Mouse (Mus musculus) liver, embryonic 16.5 days (tissue): Measurements from ENCODE around the gene Arl11. TPM values are rescaled to one million over a fixed set of nuclear protein-coding genes. Genes with fewer than 3 reads are reported as not detected.
A peak's percentile ranks its signal among the peaks of the same experiment; 100 is the strongest.

Experiments used
- ATAC-seq: fragments of 200-750 bp; cut with Nextera tagmentation; 2 replicates; pipeline ENCODE4 v1.8.0; 2017; ENCODE audit warnings: low read depth, mild to moderate bottlenecking, moderate number of reproducible peaks, moderate library complexity
- H3K27ac ChIP-seq: fragments of 300-500 bp; sonication (generic); 2 replicates; pipeline ENCODE4 v1.5.1; 2014; ENCODE audit warnings: mild to moderate bottlenecking, low read length
- H3K27me3 ChIP-seq: fragments of 300-500 bp; sonication (generic); 2 replicates; pipeline ENCODE4 v1.6.1; 2014; ENCODE audit warnings: low read depth, low read length, mixed read lengths; ENCODE audit not compliant: control insufficient read depth, insufficient read depth
- H3K36me3 ChIP-seq: fragments of 300-500 bp; sonication (generic); 2 replicates; pipeline ENCODE4 v1.6.1; 2014; ENCODE audit warnings: mild to moderate bottlenecking; ENCODE audit not compliant: control insufficient read depth, insufficient read depth
- H3K4me1 ChIP-seq: fragments of 300-500 bp; sonication (generic); 2 replicates; pipeline ENCODE4 v1.6.1; 2014; ENCODE audit warnings: low read depth, low read length, mixed read lengths; ENCODE audit not compliant: control insufficient read depth
- H3K4me2 ChIP-seq: fragments of 300-500 bp; sonication (generic); 2 replicates; pipeline ENCODE4 v1.6.1; 2014; ENCODE audit warnings: low read depth, low read length, mixed read lengths
- H3K4me3 ChIP-seq: fragments of 300-500 bp; sonication (generic); 2 replicates; pipeline ENCODE4 v1.5.1; 2014; ENCODE audit warnings: low read depth, mild to moderate bottlenecking, low read length
- H3K9ac ChIP-seq: fragments of 300-500 bp; sonication (generic); 2 replicates; pipeline ENCODE4 v1.6.1; 2014; ENCODE audit warnings: low read depth, low read length
- H3K9me3 ChIP-seq: fragments of 300-500 bp; sonication (generic); replicated peaks from 2 replicates; pipeline ENCODE4 v1.6.1; 2016; ENCODE audit warnings: low read length; ENCODE audit not compliant: control insufficient read depth
- WGBS: fragments of 180-500 bp; shearing (Covaris S2); extraction: QIAGEN DNeasy Blood & Tissue Kit; methylation state at CpG from one replicate; pipeline ENCODE4 v1.1.7; 2014; ENCODE audit not compliant: insufficient replicate concordance; 5-methylcytosine and 5-hydroxymethylcytosine counted together
- polyA plus RNA-seq: library from polyadenylated mRNA; unstranded; fragments of >200 nt; fragmentation: Nextera tagmentation; extraction: Ambion mirVana; gene quantifications from 2 replicates; pipeline ENCODE4 v1.2.1, GENCODE M21; 2015

Gene Arl11
- polyA plus RNA-seq, result 2.1 TPM in 2 replicates

- Histone ChIP-seq H3K27ac (peak within 1 kb of the TSS; percentile 70), H3K9me3 (no peaks in the 10 kb centered on the region), H3K4me3 (peak within 1 kb of the TSS; percentile 31), H3K4me2 (peak within 1 kb of the TSS; percentile 41), H3K4me1 (no peaks in the 10 kb centered on the region), H3K36me3 (no peaks in the 10 kb centered on the region), H3K9ac (no peak within 1 kb of the TSS), H3K27me3 (no peaks in the 10 kb centered on the region)
- 26% methylated on average over 6 of the region's 6 CpGs for WGBS
- ATAC-seq, result peak; percentile 55
These were observed at the start of gene Arl11 for GRCm38 (mm10) chr14:61309593-61309992. TSS of gene Arl11 (plus strand) at chr14:61309753.

DNA sequence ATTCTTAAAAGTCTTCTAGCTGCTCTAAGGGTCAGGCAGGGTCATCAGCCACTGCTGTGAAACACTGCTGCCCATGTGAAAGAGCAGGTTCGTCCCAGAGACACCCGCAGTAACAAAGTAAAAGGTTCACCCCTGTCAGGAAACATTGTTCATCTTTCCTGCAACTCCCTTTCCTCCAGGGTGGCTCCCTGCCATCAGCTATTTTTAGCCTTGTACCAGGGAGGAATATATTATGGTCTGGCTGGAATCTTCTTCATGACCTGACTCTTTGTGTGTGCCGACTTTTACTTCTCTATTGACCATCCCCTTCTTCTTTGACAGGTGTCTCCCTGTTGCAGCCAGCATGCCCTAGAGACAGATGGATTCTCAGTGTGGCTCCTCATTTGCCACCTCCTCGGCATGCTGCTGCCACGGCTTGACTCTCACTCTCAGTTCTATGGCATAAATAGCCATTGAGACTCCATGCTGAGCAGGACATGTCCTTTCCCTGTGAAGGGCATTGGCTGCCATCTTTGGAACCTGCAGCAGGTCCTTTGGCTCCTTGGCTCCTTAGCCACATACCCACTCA, 41.6 kb upstream of the Arl11 start:
- 47% methylated on average over 5 of the region's 5 CpGs for WGBS

GRCm38 (mm10) chr14:61274414-61275198, 34.9 kb upstream of the Arl11 start:
- H3K27me3 ChIP-seq, result peaks cover 23% of the 10 kb centered on the region
- H3K9ac ChIP-seq, result no peak overlapping the region
- H3K4me1 ChIP-seq, result no peaks in the 10 kb centered on the region
- no peaks in the 10 kb centered on the region for H3K9me3 ChIP-seq
- H3K36me3 ChIP-seq, result no peaks in the 10 kb centered on the region
- H3K4me3 ChIP-seq, result no peak overlapping the region; the same call in 1 of the 2 replicates
- no peak for ATAC-seq
- H3K4me2 ChIP-seq, result peak overlapping the region; percentile 44
- WGBS, result 6% methylated on average over 35 of the region's 38 CpGs
- no peak overlapping the region for H3K27ac ChIP-seq

More for the DNA sequence above, 41.6 kb upstream of the Arl11 start:
- Histone ChIP-seq H3K36me3 (no peaks in the 10 kb centered on the region), H3K27ac (no peak overlapping the region), H3K4me2 (no peak overlapping the region), H3K4me3 (no peak overlapping the region), H3K9me3 (no peaks in the 10 kb centered on the region), H3K9ac (no peak overlapping the region), H3K27me3 (peaks cover 2% of the 10 kb centered on the region; the same call in 1 of the 2 replicates), H3K4me1 (no peaks in the 10 kb centered on the region)
- ATAC-seq, result no peak

DNA sequence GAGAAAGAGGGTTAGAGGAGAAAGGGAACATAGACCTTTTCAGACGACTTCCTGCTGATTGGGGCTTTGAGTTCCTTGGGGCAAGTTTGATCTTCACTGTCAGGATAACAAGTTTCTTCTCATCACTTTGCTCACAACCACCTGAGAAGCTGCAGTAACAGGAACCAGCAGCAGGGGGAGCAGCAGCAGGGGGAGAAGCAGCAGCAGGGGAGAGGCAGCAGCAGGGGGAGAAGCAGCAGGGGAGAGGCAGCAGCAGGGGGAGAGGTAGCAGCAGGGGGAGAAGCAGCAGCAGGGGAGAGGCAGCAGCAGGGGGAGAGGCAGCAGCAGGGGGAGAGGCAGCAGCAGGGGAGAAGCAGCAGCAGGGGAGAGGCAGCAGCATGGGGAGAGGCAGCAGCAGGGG, 32.3 kb upstream of the Arl11 start:
- Histone ChIP-seq H3K27ac (no peak overlapping the region), H3K4me2 (no peak overlapping the region), H3K36me3 (no peaks in the 10 kb centered on the region), H3K9ac (no peak overlapping the region), H3K4me1 (no peaks in the 10 kb centered on the region), H3K27me3 (peaks cover 23% of the 10 kb centered on the region), H3K4me3 (no peak overlapping the region), H3K9me3 (no peaks in the 10 kb centered on the region)
- WGBS, result 21% methylated on average over 1 of the region's 1 CpGs
- no peak for ATAC-seq

GRCm38 (mm10) chr14:61278676-61279300, 30.8 kb upstream of the Arl11 start:
- peaks cover 21% of the 10 kb centered on the region for H3K27me3 ChIP-seq
- no peak for ATAC-seq
- WGBS, result 53% methylated on average over 7 of the region's 7 CpGs

GRCm38 (mm10) chr14:61288606-61289286, 20.8 kb upstream of the Arl11 start:
- H3K9ac ChIP-seq, result no peak overlapping the region
- H3K36me3 ChIP-seq, result no peaks in the 10 kb centered on the region
- H3K4me2 ChIP-seq, result peak overlapping the region; percentile 45
- no peak for ATAC-seq
- H3K9me3 ChIP-seq, result no peaks in the 10 kb centered on the region
- 13% methylated on average over 19 of the region's 19 CpGs for WGBS
- no peaks in the 10 kb centered on the region for H3K27me3 ChIP-seq
- H3K27ac ChIP-seq, result no peak overlapping the region
- peaks cover 3% of the 10 kb centered on the region for H3K4me1 ChIP-seq
- H3K4me3 ChIP-seq, result no peak overlapping the region

More at GRCm38 (mm10) chr14:61278676-61279300, 30.8 kb upstream of the Arl11 start:
- H3K27ac ChIP-seq, result no peak overlapping the region
- no peak overlapping the region for H3K4me2 ChIP-seq
- no peak overlapping the region for H3K4me3 ChIP-seq
- no peaks in the 10 kb centered on the region for H3K9me3 ChIP-seq
- H3K4me1 ChIP-seq, result no peaks in the 10 kb centered on the region
- no peaks in the 10 kb centered on the region for H3K36me3 ChIP-seq
- H3K9ac ChIP-seq, result no peak overlapping the region

- Histone ChIP-seq H3K9ac (no peak overlapping the region), H3K27me3 (no peaks in the 10 kb centered on the region), H3K4me1 (peaks cover 3% of the 10 kb centered on the region), H3K36me3 (no peaks in the 10 kb centered on the region), H3K4me2 (no peak overlapping the region), H3K4me3 (no peak overlapping the region), H3K9me3 (no peaks in the 10 kb centered on the region), H3K27ac (no peak overlapping the region)
- WGBS, result 50% methylated on average over 3 of the region's 3 CpGs
- no peak for ATAC-seq
These were observed 18.9 kb upstream of the Arl11 start for GRCm38 (mm10) chr14:61290664-61291063.

- H3K4me1 ChIP-seq, result no peaks in the 10 kb centered on the region; the same call in 1 of the 2 replicates
- H3K4me2 ChIP-seq, result 0 out of 2 replicates have a peak overlapping the region, but pooled peaks have one; percentile 17
- H3K9me3 ChIP-seq, result no peaks in the 10 kb centered on the region
- no peak overlapping the region for H3K9ac ChIP-seq
- WGBS, result 42% methylated on average over 16 of the region's 16 CpGs
- no peak overlapping the region for H3K4me3 ChIP-seq
- no peak overlapping the region for H3K27ac ChIP-seq
- no peak for ATAC-seq
- no peaks in the 10 kb centered on the region for H3K27me3 ChIP-seq
- no peaks in the 10 kb centered on the region for H3K36me3 ChIP-seq
These were observed 15.4 kb upstream of the Arl11 start for GRCm38 (mm10) chr14:61293884-61294737.
